Mouse (Mus musculus) heart, embryonic 15.5 days (tissue): ENCODE measurements around the gene Btnl6. TPM values are rescaled to one million over a fixed set of nuclear protein-coding genes. Genes with fewer than 3 reads are reported as not detected.
"Not testable (repeated sequence)": the region's sequence is repeated elsewhere in the genome, so short reads cannot be mapped to it uniquely, and the experiment has no call there.

Experiments
- ATAC-seq: fragments of 200-750 bp; cut with Nextera tagmentation; replicated peaks from 2 replicates; pipeline ENCODE4 v1.8.0; 2017; ENCODE audit warnings: low read depth, moderate TSS enrichment; ENCODE audit not compliant: insufficient number of reproducible peaks, insufficient read depth, low FRiP score
- H3K27ac ChIP-seq: fragments of 300-500 bp; sonication (generic); 2 replicates; pipeline ENCODE4 v1.5.1; 2015; ENCODE audit warnings: mild to moderate bottlenecking, inconsistent platforms
- H3K27me3 ChIP-seq: fragments of 300-500 bp; sonication (generic); 2 replicates; pipeline ENCODE4 v1.6.1; 2015; ENCODE audit warnings: inconsistent platforms
- H3K36me3 ChIP-seq: fragments of 300-500 bp; sonication (generic); 2 replicates; pipeline ENCODE4 v1.6.1; 2015; ENCODE audit warnings: mild to moderate bottlenecking, inconsistent platforms
- H3K4me1 ChIP-seq: fragments of 300-500 bp; sonication (generic); replicated peaks from 2 replicates; pipeline ENCODE4 v1.6.1; 2015; ENCODE audit warnings: inconsistent platforms
- H3K4me2 ChIP-seq: fragments of 300-500 bp; sonication (generic); 2 replicates; pipeline ENCODE4 v1.6.1; 2015; ENCODE audit warnings: inconsistent platforms, mild to moderate bottlenecking, moderate library complexity
- H3K4me3 ChIP-seq: fragments of 300-500 bp; sonication (generic); 2 replicates; pipeline ENCODE4 v1.5.1; 2015; ENCODE audit warnings: mild to moderate bottlenecking, inconsistent platforms
- H3K9ac ChIP-seq: fragments of 300-500 bp; sonication (generic); 2 replicates; pipeline ENCODE4 v1.6.1; 2015; ENCODE audit warnings: mild to moderate bottlenecking, inconsistent platforms
- H3K9me3 ChIP-seq: fragments of 300-500 bp; sonication (generic); replicated peaks from 2 replicates; pipeline ENCODE4 v1.6.1; 2016; ENCODE audit warnings: inconsistent platforms
- WGBS: fragments of 180-500 bp; shearing (Covaris S2); methylation state at CpG from one replicate; pipeline ENCODE4 v1.1.7; 2015; ENCODE audit warnings: mixed read lengths; 5-methylcytosine and 5-hydroxymethylcytosine counted together
- polyA plus RNA-seq: library from polyadenylated mRNA; unstranded; fragments of >200 nt; fragmentation: Nextera tagmentation; extraction: Ambion mirVana; gene quantifications from 2 replicates; pipeline ENCODE4 v1.2.1, GENCODE M21; 2015

Gene Btnl6
- polyA plus RNA-seq, 1 experiment from 2014 or later: not detected

GRCm38 (mm10) chr17:34497726-34498125, 19.4 kb downstream of the Btnl6 start:
- 52% methylated on average over 4 of the region's 4 CpGs for WGBS
- H3K4me1 ChIP-seq, H3K36me3 ChIP-seq, H3K9ac ChIP-seq, ATAC-seq, H3K27me3 ChIP-seq, H3K4me3 ChIP-seq, H3K4me2 ChIP-seq, H3K27ac ChIP-seq, H3K9me3 ChIP-seq: not testable (repeated sequence)

GRCm38 (mm10) chr17:34497319-34497718, 19.8 kb downstream of the Btnl6 start:
- 78% methylated on average over 3 of the region's 3 CpGs for WGBS

GRCm38 (mm10) chr17:34496539-34496938, 20.6 kb downstream of the Btnl6 start:
- no peaks in the 10 kb centered on the region for H3K9me3 ChIP-seq
- H3K27ac ChIP-seq: no peak overlapping the region
- H3K36me3 ChIP-seq: no peaks in the 10 kb centered on the region
- 85% methylated on average over 1 of the region's 2 CpGs for WGBS
- no peak overlapping the region for H3K4me3 ChIP-seq
- no peak overlapping the region for H3K4me2 ChIP-seq
- no peak for ATAC-seq
- H3K4me1 ChIP-seq: no peaks in the 10 kb centered on the region
- no peaks in the 10 kb centered on the region for H3K27me3 ChIP-seq
- H3K9ac ChIP-seq: no peak overlapping the region

More at GRCm38 (mm10) chr17:34497319-34497718, 19.8 kb downstream of the Btnl6 start:
- H3K4me1 ChIP-seq, H3K9ac ChIP-seq, H3K9me3 ChIP-seq, H3K36me3 ChIP-seq, ATAC-seq, H3K4me2 ChIP-seq, H3K4me3 ChIP-seq, H3K27me3 ChIP-seq, H3K27ac ChIP-seq: not testable (repeated sequence)

GRCm38 (mm10) chr17:34495156-34495555, 22.0 kb downstream of the Btnl6 start:
- not testable (repeated sequence) for H3K9ac ChIP-seq, H3K27ac ChIP-seq, ATAC-seq, H3K4me3 ChIP-seq, H3K4me2 ChIP-seq, H3K9me3 ChIP-seq, H3K4me1 ChIP-seq, H3K36me3 ChIP-seq, H3K27me3 ChIP-seq
- WGBS: 67% methylated on average over 2 of the region's 2 CpGs

GRCm38 (mm10) chr17:34492796-34493195, 24.4 kb downstream of the Btnl6 start:
- no peaks in the 10 kb centered on the region for H3K27me3 ChIP-seq
- no peaks in the 10 kb centered on the region for H3K36me3 ChIP-seq
- no peaks in the 10 kb centered on the region for H3K9me3 ChIP-seq
- H3K4me3 ChIP-seq: no peak overlapping the region
- H3K4me2 ChIP-seq: no peak overlapping the region
- ATAC-seq: no peak
- H3K4me1 ChIP-seq: no peaks in the 10 kb centered on the region
- H3K9ac ChIP-seq: no peak overlapping the region
- no peak overlapping the region for H3K27ac ChIP-seq

- not testable (repeated sequence) for H3K4me3 ChIP-seq, H3K4me2 ChIP-seq, H3K27me3 ChIP-seq, H3K9ac ChIP-seq, H3K4me1 ChIP-seq, H3K27ac ChIP-seq, ATAC-seq, H3K9me3 ChIP-seq, H3K36me3 ChIP-seq
- 68% methylated on average over 5 of the region's 5 CpGs for WGBS
These were observed 39.7 kb downstream of the Btnl6 start, which contains the start of gene Btnl4 for GRCm38 (mm10) chr17:34477238-34478013. Gene Btnl4 (minus strand): TSS chr17:34477318.

GRCm38 (mm10) chr17:34476427-34476826, 40.7 kb downstream of the Btnl6 start:
- 86% methylated on average over 1 of the region's 2 CpGs for WGBS
- no peak for ATAC-seq

GRCm38 (mm10) chr17:34475060-34475459, 42.1 kb downstream of the Btnl6 start:
- H3K9me3 ChIP-seq: no peaks in the 10 kb centered on the region
- no peak overlapping the region for H3K4me2 ChIP-seq
- H3K27me3 ChIP-seq: 0 out of 2 replicates have a peak, but pooled peaks cover 5% of the 10 kb centered on the region
- no peak overlapping the region for H3K4me3 ChIP-seq
- ATAC-seq: no peak
- no peaks in the 10 kb centered on the region for H3K36me3 ChIP-seq
- no peaks in the 10 kb centered on the region for H3K4me1 ChIP-seq
- no peak overlapping the region for H3K9ac ChIP-seq
- 61% methylated on average over 3 of the region's 3 CpGs for WGBS
- H3K27ac ChIP-seq: no peak overlapping the region

More at GRCm38 (mm10) chr17:34476427-34476826, 40.7 kb downstream of the Btnl6 start:
- Histone ChIP-seq H3K27ac (no peak overlapping the region), H3K4me1 (no peaks in the 10 kb centered on the region), H3K27me3 (0 out of 2 replicates have a peak, but pooled peaks cover 3% of the 10 kb centered on the region), H3K4me3 (no peak overlapping the region), H3K9me3 (no peaks in the 10 kb centered on the region), H3K4me2 (no peak overlapping the region), H3K36me3 (no peaks in the 10 kb centered on the region), H3K9ac (no peak overlapping the region)

GRCm38 (mm10) chr17:34470491-34470890, 46.7 kb downstream of the Btnl6 start:
- 65% methylated on average over 2 of the region's 2 CpGs for WGBS
- Histone ChIP-seq H3K4me1 (no peaks in the 10 kb centered on the region), H3K9me3 (no peaks in the 10 kb centered on the region), H3K27me3 (0 out of 2 replicates have a peak, but pooled peaks cover 5% of the 10 kb centered on the region), H3K9ac (no peak overlapping the region), H3K27ac (no peak overlapping the region), H3K4me3 (no peak overlapping the region), H3K36me3 (no peaks in the 10 kb centered on the region), H3K4me2 (no peak overlapping the region)
- ATAC-seq: no peak

GRCm38 (mm10) chr17:34465906-34466305, 51.2 kb downstream of the Btnl6 start:
- ATAC-seq: not testable (repeated sequence)

GRCm38 (mm10) chr17:34459255-34459654, 57.9 kb downstream of the Btnl6 start:
- Histone ChIP-seq H3K9ac (no peak overlapping the region), H3K27ac (no peak overlapping the region), H3K27me3 (no peaks in the 10 kb centered on the region), H3K9me3 (no peaks in the 10 kb centered on the region), H3K4me2 (no peak overlapping the region), H3K4me1 (no peaks in the 10 kb centered on the region), H3K36me3 (no peaks in the 10 kb centered on the region), H3K4me3 (no peak overlapping the region)
- no peak for ATAC-seq
- 74% methylated on average over 3 of the region's 3 CpGs for WGBS

More at GRCm38 (mm10) chr17:34465906-34466305, 51.2 kb downstream of the Btnl6 start:
- not testable (repeated sequence) for H3K4me2 ChIP-seq, H3K27ac ChIP-seq, H3K36me3 ChIP-seq, H3K27me3 ChIP-seq, H3K4me1 ChIP-seq, H3K4me3 ChIP-seq, H3K9ac ChIP-seq, H3K9me3 ChIP-seq
